Mouse (Mus musculus): ENCODE results near the gene Hist2h2ab.
"Not testable (repeated sequence)": the region's sequence is repeated elsewhere in the genome, so short reads cannot be mapped to it uniquely, and the experiment has no call there.

Gene Hist2h2ab

GRCm38 (mm10) chr3:96198181-96198580 is 21.5 kb upstream of the Hist2h2ab start:
- DNase-seq (ENCODE audit: low spot score in 2 of 2), result no peak

- not testable (repeated sequence) for DNase-seq (ENCODE audit: low spot score in 2 of 2)
These were observed 20.9 kb upstream of the Hist2h2ab start for GRCm38 (mm10) chr3:96198601-96199251.

- no peak for DNase-seq (ENCODE audit: low spot score in 2 of 2)
These were observed 19.9 kb upstream of the Hist2h2ab start for GRCm38 (mm10) chr3:96199731-96200130.

DNA sequence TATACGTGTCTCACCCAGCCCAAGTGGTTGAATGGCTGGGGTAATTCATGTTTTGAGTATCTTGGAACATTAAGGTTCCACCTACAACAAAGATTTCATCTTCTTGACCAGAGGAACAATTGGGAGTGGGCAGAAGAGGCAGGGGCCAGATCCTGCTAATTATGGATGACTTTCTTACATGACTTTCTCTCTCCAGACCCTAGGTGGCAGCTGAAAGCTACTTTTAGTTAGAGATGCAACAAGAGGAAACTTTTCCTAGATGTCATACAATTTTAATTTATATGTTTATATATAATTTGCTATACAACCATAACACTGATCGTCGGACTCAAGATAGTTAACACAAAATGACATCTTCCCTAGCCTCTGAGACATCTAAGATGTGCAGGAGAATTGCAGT is 11.8 kb upstream of the Hist2h2ab start:
- no peak for DNase-seq (ENCODE audit: low spot score in 2 of 2)

- DNase-seq (ENCODE audit: low spot score in 2 of 2), result no peak
These were observed 10.4 kb upstream of the Hist2h2ab start for GRCm38 (mm10) chr3:96209242-96209641.

GRCm38 (mm10) chr3:96219191-96219641 is 449 bp upstream of the Hist2h2ab start:
- no peak for DNase-seq (ENCODE audit: low spot score in 2 of 2)

DNA sequence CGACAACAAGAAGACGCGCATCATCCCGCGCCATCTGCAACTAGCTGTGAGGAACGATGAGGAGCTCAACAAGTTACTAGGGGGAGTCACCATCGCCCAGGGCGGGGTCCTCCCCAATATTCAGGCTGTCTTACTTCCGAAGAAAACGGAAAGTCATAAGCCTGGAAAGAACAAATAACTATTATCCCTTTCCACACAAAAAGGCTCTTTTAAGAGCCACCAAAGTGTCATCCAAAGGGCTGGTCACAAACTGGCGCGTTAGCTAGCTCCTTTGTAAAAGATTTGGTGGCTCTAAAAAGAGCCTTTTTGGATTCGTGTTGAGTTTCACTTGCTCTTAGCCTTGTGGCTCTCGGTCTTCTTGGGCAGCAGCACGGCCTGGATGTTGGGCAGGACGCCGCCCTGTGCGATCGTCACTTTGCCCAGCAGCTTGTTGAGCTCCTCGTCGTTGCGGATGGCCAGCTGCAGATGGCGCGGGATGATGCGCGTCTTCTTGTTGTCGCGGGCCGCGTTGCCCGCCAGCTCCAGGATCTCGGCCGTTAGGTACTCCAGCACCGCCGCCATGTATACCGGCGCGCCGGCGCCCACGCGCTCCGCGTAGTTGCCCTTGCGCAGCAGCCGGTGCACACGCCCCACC is 583 bp downstream of the Hist2h2ab start:
- DNase-seq (ENCODE audit: low spot score in 2 of 2), result not testable (repeated sequence)

- peak; percentile 76 to 84 for DNase-seq (ENCODE audit: low spot score in 2 of 2)
These were observed 1.3 kb downstream of the Hist2h2ab start, which contains the start of the genes Hist2h2ac and Hist2h2be for GRCm38 (mm10) chr3:96220765-96221639. TSS of gene Hist2h2ac (minus strand) at chr3:96220880. TSS of gene Hist2h2be (plus strand) at chr3:96221119.

GRCm38 (mm10) chr3:96221640-96222038 is 2.0 kb downstream of the Hist2h2ab start:
- no peak for DNase-seq (ENCODE audit: low spot score in 2 of 2)

DNA sequence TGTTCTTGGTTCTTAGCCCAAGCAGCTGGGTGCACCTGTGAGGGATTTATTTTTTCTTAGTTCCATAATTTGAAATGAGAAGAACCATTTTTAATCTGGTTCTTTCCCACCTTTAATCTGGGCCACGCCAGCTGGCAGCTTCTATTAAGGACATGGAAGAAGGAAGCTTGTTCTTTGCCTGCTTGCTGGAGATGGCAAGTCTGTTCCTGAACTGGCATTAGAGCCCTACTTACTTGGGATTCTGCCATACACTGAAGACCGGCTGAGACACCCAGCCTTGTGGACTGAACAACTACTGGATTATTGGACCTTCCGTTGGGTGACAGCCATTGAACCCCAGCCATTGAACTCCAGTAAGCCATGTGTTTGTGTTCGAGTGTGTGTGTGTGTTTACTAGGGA is 3.1 kb downstream of the Hist2h2ab start:
- no peak for DNase-seq (ENCODE audit: low spot score in 2 of 2)

- no peak for DNase-seq (ENCODE audit: low spot score in 2 of 2)
These were observed 5.8 kb downstream of the Hist2h2ab start for GRCm38 (mm10) chr3:96225421-96225820.

GRCm38 (mm10) chr3:96226695-96227648 is 7.3 kb downstream of the Hist2h2ab start:
- DNase-seq (ENCODE audit: low spot score in 2 of 2), result no peak

DNA sequence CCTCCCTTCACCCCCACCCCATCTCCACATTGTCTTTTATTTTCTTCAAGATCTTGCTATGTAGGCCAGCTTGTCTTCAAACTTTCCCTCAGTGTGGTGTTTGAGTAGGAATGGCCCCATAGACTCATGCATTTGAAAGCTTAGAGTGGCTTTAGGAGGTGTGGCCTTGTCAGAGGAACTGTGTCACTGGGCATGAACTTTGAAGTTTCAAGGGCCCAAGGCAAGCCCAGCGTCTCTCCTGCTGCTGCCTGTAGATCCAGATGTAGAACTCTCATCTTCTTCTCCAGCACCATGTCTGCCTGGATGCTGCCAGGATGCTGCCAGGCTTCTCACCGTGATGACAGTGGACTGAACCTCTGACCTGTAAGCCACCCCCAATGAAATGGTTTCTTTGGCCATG is 9.2 kb downstream of the Hist2h2ab start:
- no peak for DNase-seq (ENCODE audit: low spot score in 2 of 2)

- no peak for DNase-seq (ENCODE audit: low spot score in 2 of 2)
These were observed 10.7 kb downstream of the Hist2h2ab start for GRCm38 (mm10) chr3:96230404-96230803.

GRCm38 (mm10) chr3:96230910-96231757 is 11.5 kb downstream of the Hist2h2ab start:
- no peak for DNase-seq (ENCODE audit: low spot score in 2 of 2)

DNA sequence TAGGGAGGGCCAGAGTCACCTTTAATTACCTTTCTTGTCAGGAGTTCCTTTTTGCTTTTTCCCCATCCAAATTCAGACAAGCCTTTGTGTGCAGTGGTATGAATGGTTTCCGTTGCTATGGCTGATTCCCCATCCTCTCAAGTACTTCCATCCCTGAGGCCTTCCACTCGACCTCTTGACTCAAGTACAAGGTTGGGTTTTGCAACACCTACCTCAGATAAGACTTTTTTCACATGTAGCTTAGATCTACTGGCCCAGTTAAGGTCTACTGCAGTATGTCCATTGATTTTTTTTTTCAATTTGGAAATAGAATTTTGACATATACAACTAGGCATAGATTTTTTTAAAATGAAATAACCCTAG is 12.1 kb downstream of the Hist2h2ab start:
- DNase-seq (ENCODE audit: low spot score in 2 of 2), result no peak

- no peak for DNase-seq (ENCODE audit: low spot score in 2 of 2)
These were observed 15.2 kb downstream of the Hist2h2ab start for GRCm38 (mm10) chr3:96234914-96235313.

DNA sequence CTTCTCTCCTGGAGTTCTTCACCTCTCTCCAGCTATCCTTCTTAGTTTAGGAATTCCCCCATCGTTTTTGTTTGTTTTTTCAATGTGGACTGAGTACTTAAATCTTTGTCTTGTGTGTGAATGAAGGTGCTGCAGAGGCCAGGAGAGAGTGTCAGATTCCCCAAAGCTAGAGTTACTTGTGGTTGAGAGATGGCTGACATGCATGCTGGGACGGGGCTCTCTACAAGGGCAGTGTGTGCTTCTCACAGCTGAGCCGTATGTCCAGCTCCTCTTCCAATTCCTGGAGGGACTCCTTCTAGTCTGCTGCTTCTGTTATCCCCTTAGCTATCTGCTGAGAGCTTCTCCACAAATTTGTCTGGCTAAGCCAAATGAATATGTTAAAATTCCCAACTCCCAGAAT is 16.2 kb downstream of the Hist2h2ab start:
- DNase-seq (ENCODE audit: low spot score in 2 of 2), result no peak

DNA sequence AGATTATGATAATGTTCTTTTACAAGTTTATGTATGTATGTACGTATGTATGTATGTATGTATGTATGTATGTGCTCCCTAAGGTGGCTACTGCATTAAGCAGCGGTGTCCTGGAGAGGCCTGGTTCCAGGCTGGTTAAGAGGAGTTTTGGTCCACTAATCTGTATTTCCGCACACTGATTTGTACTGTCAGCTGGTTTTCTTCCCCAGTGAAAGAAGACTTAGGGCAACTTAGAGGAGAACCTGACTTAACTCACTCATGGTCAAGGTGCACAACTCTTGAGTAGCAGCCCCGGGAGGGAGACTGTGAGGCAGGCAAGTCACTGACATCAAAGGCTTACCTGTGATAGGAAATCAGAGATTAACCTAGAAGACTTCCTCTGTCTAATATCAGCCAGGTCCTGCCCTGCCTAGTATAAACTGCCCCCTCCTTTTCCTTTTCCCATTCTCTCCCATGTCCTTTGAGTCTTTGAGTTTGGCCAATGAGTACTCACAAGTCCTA is 17.2 kb downstream of the Hist2h2ab start:
- no peak for DNase-seq (ENCODE audit: low spot score in 2 of 2)

- no peak for DNase-seq (ENCODE audit: low spot score in 2 of 2)
These were observed 17.8 kb downstream of the Hist2h2ab start for GRCm38 (mm10) chr3:96237335-96237903.
